Mouse (Mus musculus): ENCODE results near the gene Slc25a17.
A peak's percentile ranks its signal among the peaks of the same experiment; 100 is the strongest.

The Slc25a17 gene

DNA sequence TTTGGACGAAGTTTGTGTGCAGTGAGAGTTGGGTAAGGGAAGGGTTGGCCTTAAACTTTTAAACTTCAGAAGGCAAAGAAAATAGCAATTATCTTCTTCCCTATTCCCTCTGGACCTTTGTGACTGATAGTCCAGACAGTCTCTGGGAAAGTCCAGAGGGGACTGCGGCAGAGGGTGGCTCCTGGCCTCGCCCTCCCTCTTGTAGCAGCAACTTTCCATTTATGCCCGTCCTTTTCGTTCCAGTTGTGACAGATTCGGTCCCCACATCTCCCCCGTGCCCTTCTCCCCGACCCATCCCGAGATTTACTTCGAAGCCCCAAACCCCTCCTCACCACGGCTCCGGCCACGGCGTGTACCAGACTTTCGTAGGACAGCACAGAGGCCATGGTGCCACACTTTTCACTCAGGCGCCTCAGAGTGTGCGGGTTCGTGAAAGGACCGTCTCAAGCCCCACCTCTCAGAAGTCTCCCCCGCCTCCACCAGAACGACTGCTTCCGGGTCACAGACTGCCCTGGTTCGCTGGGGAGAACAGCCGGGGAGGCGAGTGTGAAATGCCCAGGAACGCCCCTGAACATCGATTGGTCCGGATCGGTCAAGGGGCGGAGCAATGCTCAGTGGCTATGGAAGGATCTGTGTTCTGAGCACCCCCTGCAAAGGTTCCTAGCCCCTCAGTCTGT lies at the start of gene Slc25a17:
Gene Slc25a17 (minus strand): TSS at position 468 of the 677 bp plus-strand sequence.
- peak; percentile 99 for DNase-seq

DNA sequence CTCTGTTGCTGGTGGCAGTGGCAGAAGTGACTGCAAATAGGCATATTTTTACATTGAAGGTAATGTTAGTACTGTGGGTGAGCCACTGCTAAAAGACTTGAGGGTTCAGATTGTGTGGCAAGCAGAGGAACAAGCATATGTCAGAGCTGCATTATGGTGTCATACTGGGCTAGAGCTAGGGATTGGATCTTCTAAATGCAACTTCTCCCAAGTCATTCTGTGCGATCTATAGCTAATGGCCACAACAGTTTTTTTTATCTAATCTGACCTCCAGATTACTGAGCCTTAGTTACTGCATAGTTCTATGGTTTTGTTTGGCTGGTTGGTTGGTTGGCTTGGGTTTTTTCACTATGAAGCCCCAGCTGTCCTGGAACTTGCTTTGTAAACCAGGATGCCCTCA lies 47.6 kb upstream of the Slc25a17 start, which contains the start of gene Dnajb7:
Gene Dnajb7 (minus strand): TSS at position 101 of the 400 bp plus-strand sequence.
- DNase-seq, result no peak

DNA sequence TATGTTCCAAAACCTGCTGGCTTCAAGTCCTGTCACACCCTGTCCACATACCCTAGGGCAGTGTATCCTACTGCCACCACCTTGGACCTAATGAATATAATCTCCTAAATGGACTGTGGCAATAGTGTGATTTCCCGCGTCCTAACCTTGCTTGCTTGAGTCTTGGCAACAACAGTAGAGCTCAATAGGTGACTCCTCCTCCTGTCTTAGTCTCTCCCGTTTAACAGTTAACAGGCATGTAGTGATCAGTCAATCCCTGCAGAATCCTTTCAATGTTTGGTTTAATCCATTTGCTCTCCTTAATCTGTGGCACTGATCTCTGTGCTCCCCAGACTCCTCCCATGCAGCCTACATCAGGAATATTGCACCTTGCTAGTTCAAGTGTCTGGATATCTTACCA lies 44.4 kb upstream of the Slc25a17 start:
- DNase-seq, result no peak

DNA sequence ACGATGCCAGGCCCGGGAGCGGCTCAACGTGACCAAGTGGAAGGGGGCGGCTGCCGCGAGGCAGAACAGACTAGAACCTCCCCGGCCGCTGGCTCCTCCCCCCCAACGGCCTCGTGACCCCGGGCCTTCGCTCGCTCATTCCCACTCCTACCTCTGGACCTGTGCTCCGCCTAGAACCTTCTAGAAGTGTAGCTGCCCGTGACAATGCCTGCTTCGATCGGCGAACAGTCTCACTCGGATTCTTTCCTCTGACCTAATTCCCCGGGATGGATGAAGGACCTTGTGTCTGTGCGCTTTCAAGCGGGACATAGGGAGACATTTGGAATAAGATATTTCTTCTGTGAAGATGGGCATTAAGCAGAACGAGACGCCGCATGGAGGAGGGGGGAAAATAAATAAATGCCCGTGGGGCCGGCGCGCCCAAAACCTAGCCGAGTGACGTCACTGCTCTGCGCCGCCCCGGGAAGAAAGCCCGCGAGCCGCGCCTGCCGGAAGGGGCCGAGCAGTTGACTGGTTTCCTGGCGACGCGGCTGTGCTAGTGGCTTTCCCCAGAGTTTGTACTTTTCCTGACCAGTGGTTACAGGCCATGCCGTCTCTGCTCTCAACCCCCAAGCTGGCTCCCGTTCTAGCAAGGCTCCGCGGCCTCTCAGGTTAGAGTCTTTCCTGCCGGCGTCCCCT lies 39.2 kb upstream of the Slc25a17 start, which contains the start of the genes St13 and Xpnpep3:
Gene St13 (minus strand): TSS at position 440 of the 678 bp plus-strand sequence.
Gene Xpnpep3 (plus strand): TSS at position 501 of the 678 bp plus-strand sequence.
- peak; percentile 99 for DNase-seq

DNA sequence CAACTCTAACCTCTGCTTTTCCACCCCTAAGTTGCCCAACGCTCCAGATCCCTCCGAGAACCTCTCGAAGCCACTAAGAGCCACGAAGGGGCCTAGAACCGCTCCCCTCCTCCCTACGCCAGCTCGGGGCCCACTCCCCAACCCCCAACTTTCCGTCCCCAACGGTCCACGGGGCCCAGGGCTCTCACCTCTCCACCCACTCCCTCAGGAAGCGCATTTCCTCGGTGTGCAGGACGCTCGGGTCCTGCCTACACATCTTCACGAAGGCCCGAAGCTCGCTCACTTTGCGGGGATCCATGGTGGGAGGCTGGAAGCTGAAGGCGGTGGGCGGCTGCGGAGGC lies 38.7 kb upstream of the Slc25a17 start:
- DNase-seq, result no peak

DNA sequence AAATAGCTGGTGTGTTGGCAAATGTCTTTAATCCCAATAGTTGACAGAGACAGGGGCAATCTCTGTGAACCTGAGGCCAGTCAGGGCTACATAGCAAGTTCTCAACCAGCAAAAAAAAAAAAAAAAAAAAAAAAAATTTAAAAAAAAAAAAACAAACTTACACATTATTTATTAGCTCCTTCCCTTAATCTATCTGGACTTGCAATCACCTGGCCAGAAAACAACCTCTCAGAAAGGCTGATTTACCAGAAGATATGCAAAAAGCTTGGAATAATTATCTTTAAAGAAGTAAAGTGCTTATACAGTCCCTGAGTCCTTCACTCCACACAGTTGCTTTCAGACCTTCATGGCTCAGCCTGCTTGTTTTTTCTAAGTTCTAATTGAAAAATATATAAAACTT lies 37.6 kb upstream of the Slc25a17 start:
- no peak for DNase-seq

DNA sequence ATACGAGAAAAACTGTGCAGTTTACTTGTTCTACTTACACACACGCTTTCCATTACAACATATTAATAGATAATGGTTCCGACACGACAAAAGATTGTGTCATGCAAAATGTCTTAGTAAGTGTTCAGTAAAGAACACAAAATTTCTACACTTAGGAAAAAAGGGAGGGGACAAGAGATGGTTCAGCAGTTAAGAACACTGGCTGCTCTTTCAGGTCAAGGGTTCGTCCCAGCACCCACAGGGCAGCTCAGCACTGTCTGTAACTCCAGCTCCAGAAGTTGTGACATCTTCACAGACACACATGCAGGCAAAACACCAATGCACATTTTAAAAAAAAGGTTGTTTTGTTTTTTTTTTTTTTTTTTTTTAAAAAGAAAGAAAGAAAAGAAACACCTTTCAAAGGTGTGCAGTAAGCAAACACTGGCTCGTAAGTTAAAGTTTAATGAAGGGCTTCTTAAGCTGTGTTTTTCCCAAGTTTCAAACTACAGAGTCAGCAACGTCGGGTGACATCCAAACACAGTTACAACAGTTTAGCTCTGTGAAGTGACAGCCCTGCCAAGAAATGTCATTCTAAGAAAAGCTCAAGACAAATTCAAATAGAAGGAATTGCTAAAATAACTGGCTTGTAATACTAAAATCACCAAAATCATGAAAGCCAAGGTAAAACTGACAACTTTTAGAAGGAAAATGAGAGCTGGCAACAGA lies 33.8 kb upstream of the Slc25a17 start:
- peak; percentile 3 for DNase-seq

DNA sequence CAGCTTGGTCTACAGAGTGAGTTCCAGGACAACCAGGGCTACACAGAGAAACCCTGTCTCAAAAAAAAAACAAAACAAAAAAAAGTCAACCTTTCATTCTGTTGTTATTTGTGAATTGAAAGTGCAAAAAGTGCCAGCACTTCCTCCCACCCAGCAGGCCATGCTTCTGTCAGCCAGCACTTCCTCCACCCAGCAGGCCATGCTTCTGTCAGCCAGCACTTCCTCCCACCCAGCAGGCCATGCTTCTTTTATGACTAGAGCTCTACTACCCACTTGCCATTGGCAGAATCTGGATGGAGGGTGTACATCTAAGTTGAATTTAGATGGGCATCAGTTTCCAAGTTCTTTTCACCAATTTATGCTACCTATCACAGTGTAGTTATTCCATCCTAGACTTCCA lies 32.4 kb upstream of the Slc25a17 start:
- peak; percentile 11 for DNase-seq

DNA sequence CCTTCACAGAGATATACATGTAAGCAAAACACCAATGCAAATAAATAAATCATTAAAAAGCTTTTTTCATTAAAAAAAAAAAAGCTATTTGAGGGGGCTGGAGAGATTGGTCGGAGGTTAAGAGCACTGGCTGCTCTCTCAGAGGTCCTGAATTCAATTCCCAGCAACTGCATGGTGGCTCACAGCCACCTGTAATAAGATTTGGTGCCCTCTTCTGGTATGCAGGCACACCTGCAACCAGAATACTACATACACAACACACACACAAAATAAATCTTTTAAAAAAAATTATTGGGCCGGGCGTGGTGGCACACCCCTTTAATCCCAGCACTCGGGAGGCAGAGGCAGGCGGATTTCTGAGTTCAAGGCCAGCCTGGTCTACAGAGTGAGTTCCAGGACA lies 25.7 kb upstream of the Slc25a17 start:
- no peak for DNase-seq

DNA sequence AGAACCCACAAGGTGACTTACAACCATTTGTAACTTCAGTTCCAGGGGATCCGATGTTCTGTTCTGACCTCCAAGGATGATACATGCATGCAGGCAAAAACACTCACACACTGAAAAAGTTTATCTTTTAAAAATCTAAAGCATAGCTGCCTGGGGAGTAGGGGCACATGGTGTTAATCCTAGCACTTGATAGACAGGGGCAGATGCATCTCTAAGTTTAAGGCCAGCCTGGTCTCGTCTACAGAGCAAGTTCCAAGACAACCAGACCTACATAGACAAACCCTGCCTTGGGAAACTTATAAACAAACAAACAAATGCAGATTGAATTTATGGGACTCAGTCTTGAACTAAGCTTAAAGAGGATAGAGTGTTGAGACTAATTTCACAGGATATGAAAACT lies 18.2 kb upstream of the Slc25a17 start:
- DNase-seq, result no peak

DNA sequence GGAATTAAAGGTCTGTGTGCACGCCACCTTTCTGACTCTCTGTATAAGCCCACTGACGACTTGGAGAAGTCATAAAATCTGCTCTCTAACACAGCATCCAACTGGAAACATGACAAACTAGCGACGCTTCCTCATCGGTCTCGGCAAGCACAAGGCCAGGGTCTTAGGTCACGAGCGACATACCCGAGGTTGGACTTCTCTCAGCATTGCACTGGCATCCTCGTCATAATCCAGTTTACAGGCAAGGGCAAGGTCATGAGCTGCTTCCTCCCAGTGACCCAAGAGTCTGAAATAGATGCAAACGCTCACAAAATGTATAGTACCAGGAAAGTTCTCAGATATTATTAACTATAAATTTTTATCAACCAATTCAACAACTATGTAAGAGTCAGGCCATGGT lies 14.0 kb upstream of the Slc25a17 start:
- no peak for DNase-seq

DNA sequence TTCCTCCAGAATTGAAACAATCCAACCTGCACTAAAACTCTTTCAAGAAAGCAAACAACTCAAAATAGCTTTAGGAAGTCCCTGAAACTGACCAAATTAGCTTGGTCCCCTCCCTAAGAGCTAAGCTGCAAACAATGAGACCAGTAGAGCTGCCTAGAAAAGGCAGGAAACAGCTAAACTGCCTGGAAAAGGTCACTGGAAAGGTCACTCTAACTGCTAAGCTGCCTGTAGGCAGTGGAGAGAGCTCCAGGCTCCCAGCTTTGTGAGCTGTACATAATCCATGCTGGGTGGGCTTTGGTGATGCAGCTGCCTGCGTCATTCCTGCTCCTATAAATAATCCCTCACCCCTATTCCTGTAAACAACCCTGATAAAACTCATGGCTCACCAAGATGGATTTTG lies 9.7 kb upstream of the Slc25a17 start:
- DNase-seq, result no peak

DNA sequence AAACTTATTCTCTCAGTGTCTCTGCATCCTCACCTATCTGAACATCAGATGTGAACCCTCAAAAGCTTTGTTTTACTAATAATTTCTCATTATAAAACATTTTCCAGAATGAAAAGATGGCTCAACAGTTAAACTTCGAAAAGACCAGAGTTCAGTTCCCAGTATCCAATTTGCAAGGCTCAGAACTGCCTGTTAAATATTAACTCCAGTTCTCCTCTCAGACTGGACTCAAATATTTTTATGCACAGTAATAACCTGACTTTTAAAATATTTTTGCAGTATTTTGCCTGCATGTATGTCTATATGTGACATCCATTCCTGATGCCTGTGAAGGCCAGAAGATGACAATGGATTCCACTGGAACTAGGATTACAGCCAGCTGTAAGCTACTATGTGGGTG lies 8.0 kb upstream of the Slc25a17 start:
- no peak for DNase-seq

DNA sequence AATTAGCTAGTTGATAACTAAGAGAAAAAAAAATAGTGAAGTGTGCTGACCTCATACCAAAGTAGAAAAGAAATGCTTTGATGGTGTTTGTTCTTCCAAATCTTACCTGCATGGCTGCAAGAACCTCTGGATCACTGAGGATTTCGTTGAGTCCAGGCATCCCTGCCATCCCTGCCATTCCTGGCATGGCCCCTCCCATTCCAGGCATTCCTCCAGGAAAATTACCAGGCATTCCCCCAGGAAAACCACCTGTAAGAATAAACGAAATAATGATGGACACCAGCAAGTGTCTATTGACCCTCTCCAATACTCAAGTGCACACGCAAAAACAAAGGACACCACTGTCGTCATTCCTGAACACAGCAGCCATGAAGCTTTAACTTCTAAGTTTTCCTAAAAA lies 5.6 kb upstream of the Slc25a17 start:
- DNase-seq, result no peak

DNA sequence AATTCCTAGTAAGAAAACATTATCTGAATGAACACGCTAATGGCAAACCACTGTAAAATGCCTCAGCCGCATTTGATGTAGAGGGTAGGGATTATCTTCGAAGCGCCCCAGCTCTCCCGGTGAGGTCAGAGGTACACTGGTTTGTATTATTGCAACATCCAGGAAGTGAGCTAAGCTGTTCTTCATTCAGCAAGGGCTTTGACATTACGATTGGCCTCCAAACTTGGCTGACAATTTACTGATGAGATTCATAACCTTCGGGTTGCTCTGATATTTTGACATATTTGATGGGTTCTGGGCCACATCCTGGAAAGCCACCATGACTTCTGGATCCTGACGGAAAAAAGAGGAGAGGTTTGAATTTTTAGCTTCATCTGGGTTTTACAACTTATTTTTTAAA lies 4.6 kb upstream of the Slc25a17 start:
- DNase-seq, result no peak

DNA sequence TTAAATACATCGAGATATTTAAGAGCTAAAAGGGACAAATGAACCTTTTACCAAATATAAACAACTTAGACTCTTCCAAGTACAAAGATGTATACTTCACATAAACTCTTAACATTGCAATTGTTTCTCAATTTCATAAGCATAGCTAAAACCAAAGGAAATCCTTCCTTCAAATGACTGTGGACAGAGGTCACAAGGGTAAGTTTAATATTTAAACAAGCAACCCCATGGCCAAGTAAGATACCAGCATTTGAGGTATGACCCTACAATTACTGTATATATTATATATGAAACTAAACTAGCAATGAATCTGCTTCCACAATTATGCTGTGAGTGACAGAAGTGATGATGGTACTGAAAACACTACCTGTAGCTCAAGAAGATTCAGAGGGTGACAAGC lies 3.7 kb upstream of the Slc25a17 start:
- no peak for DNase-seq

DNA sequence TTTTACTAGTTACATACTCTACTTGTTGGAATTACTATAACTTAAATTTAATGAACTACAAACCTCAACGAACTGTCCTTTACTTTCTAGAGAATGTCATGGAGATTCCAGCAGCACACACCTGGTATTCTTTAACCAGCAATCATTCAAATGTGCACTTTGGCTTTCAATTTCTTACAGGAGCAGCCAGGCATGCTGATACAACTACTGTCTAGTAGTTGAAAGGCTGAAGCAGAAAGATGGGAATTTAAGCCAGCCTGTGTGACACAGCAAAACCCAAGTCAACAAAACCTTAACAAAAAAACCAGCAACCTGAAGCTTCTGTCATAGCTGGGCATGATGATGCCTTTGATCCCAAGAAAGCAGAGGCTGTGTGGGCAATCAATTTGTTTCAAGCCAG lies 1.9 kb upstream of the Slc25a17 start:
- no peak for DNase-seq

DNA sequence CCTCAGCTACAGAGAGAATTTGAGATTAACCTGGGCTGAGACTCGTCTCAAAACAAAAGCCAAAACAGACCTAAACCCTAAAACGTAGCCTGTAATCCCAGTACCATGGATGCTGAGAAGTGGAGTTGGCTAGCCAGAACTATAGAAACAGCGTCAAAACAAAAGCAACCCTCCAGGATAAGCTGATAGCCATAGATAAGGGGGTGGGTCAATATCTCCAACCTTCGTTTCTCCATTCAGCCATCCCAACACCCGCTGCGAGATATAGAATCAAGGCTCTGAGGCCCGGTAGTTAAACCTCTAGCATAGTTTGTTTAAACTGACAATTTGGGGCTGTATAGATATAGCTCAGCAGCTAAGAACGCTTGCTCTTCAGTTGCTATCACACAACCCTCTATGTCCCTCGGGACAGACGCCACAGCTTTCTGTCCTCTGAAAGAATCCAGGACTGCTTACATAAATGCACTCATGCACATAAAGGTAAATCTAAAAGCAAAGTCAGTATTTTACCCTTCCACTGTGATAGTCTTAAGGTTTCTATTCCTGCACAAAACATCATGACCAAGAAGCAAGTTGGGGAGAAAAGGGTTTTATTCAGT lies 904 bp upstream of the Slc25a17 start:
- no peak for DNase-seq

DNA sequence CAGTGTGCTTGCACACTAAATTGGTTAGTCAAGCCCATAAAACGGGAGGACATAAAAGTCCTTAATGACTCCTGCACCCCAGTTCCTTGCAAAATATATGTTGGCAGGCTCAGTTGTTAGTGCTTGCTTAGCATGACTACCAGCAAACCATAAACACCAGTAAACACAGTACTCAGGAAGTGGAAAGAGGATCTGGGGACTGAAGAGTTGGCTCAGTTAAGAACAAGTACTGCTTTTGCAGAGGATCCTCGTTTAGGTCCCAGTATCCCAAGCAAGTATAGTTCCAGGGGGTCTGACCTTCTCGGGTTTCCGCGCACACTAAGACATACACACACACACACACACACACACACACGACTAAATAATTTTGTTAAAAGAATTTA lies 401 bp upstream of the Slc25a17 start:
- DNase-seq, result no peak

DNA sequence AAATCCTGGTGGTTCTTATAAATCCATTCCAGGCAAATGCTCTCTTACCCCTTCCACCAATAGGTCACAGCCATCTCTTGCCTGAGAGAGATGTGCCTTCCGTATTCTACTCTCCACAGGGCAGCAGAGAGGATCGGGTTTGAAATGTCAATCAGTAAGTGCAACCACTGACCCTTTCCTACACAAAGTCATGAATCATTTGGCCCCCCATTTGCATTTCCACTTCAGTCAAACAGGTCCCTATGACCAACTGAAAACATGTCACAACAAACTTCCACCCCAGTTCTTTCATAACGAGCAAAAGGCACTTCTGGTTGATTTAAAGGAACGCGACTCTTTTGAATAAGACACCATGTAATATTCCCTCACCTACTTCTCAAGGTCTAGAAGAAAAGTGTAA lies 1.2 kb downstream of the Slc25a17 start:
- DNase-seq, result no peak

DNA sequence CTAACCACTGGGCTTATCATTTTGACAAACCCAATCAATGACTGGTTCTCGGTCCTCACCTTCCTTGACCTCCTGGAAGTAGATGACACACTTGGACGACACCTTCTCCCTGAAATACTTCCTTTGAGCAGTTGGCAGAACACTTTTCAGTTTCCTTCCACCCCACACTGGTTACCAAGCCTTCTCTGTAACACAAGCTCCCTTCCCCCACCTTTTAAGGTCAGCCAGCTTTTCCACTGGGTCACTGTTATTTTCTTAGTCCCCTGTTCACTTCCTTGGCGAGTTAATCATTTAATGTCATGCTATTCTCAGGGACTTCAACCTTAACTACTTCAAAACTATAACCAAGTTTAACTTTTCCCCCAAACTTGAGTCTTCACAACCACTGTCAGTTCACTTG lies 1.7 kb downstream of the Slc25a17 start:
- DNase-seq, result no peak

DNA sequence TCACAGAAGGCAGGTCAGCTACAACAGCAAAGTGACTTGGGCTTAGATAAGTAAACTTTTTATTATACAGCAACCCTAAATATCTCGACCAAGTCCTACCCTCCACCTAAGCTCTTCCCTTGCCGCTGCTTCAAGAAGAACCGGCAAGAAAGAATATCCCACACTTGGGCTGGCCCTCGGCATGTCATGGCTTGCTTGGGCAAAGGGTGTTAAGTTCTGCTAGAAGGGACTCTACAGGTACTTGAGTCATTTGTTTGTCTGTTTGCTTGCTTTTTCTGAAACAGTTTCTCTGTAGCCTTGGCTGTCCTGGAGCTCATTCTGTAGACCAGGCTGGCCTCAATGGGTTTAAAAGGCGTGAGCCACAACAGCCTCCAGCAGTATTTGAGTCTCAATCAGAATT lies 3.7 kb downstream of the Slc25a17 start:
- no peak for DNase-seq

DNA sequence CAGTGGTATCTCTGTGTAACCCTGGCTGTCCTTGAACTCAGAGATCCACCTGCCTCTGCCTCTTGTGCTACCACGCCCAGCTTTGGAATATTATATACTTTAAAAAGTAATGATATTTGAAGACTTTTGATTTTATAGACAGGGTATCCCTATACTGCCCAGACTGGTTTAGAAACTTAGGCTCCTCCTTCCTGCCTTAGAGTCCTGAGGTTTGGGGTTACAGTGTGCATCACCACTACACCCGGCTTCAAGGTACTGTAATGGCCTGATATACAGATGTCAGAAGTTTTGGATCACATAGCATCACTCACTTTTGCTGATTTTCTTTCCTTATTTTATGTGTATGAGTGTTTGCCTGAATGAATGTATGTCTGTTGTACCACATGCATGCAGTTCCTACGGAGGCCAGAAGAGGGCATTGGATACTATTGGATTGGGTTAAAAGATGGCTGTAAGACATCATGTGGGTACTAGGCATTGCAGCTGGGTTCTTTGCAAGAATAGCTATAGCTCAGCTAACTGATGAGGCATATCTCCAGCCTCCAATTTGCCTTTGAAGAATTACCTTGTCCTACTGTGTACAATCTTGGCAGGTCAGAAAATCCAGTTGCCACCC lies 5.4 kb downstream of the Slc25a17 start:
- peak; percentile 62 for DNase-seq
